Mouse (Mus musculus) MEL (cell line): ENCODE measurements around the gene Rnf34. TPM values are rescaled to one million over a fixed set of nuclear protein-coding genes. Genes with fewer than 3 reads are reported as not detected.

Experiments used
- DNase-seq: peaks from one replicate; pipeline ENCODE4 v3.0.0; 2011; ENCODE audit warnings: low read depth, low spot score
- H3K27ac ChIP-seq: 2 replicates; pipeline ENCODE4 v1.5.1; 2012; ENCODE audit warnings: low read depth, mild to moderate bottlenecking, control low read depth, low read length, moderate library complexity; ENCODE audit not compliant: control insufficient read depth
- H3K27me3 ChIP-seq, 2 experiments: fragments of 150-350 bp in 1 of 2; sonication (generic) in 1 of 2; 2 replicates each; pipeline ENCODE4 v1.6.1; 2012; ENCODE audit warnings: low read length in 2 of 2, mild to moderate bottlenecking in 2 of 2, improper control_type of control experiment in 1 of 2, moderate library complexity in 1 of 2; ENCODE audit not compliant: insufficient read depth in 2 of 2, control insufficient read depth in 1 of 2
- H3K36me3 ChIP-seq, 2 experiments: 2 replicates each; pipeline ENCODE4 v1.6.1; 2012 to 2014; ENCODE audit warnings: low read length in 2 of 2, improper control_type of control experiment in 1 of 2, inconsistent platforms in 1 of 2, mild to moderate bottlenecking in 1 of 2; ENCODE audit not compliant: insufficient read depth in 2 of 2, control insufficient read depth in 1 of 2
- H3K4me1 ChIP-seq, 2 experiments: fragments of 150-350 bp in 1 of 2; sonication (generic) in 1 of 2; 2 replicates each; pipeline ENCODE4 v1.6.1; 2012; ENCODE audit warnings: low read length in 2 of 2, improper control_type of control experiment in 1 of 2, mild to moderate bottlenecking in 1 of 2; ENCODE audit not compliant: insufficient read depth in 2 of 2, control insufficient read depth in 1 of 2
- H3K4me3 ChIP-seq, 2 experiments: fragments of 150-350 bp in 1 of 2; sonication (generic) in 1 of 2; 2 replicates each; pipeline ENCODE4 v1.5.1; 2012; ENCODE audit warnings: low read depth in 2 of 2, low read length in 2 of 2, mild to moderate bottlenecking in 2 of 2, moderate library complexity in 2 of 2, control low read depth in 1 of 2, improper control_type of control experiment in 1 of 2; ENCODE audit not compliant: control insufficient read depth in 1 of 2, insufficient read depth in 1 of 2
- H3K79me2 ChIP-seq: 2 replicates; pipeline ENCODE4 v1.6.1; 2012; ENCODE audit warnings: mild to moderate bottlenecking, low read length, moderate library complexity; ENCODE audit not compliant: control insufficient read depth, poor library complexity, insufficient read depth
- H3K9ac ChIP-seq: 2 replicates; pipeline ENCODE4 v1.6.1; 2012; ENCODE audit warnings: low read depth, mild to moderate bottlenecking, control low read depth, low read length, moderate library complexity; ENCODE audit not compliant: control insufficient read depth, poor library complexity, severe bottlenecking
- H3K9me3 ChIP-seq: fragments of 150-350 bp; sonication (generic); replicated peaks from 2 replicates; pipeline ENCODE4 v1.6.1; 2012; ENCODE audit warnings: mild to moderate bottlenecking, low read length, improper control_type of control experiment, moderate library complexity; ENCODE audit not compliant: insufficient read depth
- BHLHE40 ChIP-seq: IDR thresholded peaks from 2 replicates; pipeline ENCODE4 v1.6.1; 2012; ENCODE audit warnings: low read depth, mild to moderate bottlenecking, inconsistent platforms, low read length, improper control_type of control experiment, borderline replicate concordance
- CHD2 ChIP-seq: IDR thresholded peaks from 2 replicates; pipeline ENCODE4 v1.6.1; 2011; ENCODE audit warnings: low read length, improper control_type of control experiment
- CTCF ChIP-seq, 3 experiments: IDR thresholded peaks in 2 of 3; conservative IDR thresholded peaks in 1 of 3; 2 replicates each; pipeline ENCODE4 v1.5.1; 2011 to 2012; ENCODE audit warnings: low read length in 3 of 3, low read depth in 2 of 3, mild to moderate bottlenecking in 2 of 3, improper control_type of control experiment in 1 of 3, inconsistent platforms in 1 of 3, mixed read lengths in 1 of 3, moderate library complexity in 1 of 3; ENCODE audit not compliant: control insufficient read depth in 1 of 3, insufficient read depth in 1 of 3, poor library complexity in 1 of 3, severe bottlenecking in 1 of 3
- E2F4 ChIP-seq: IDR thresholded peaks from 2 replicates; pipeline ENCODE4 v1.6.1; 2011; ENCODE audit warnings: low read depth, low read length, improper control_type of control experiment, borderline replicate concordance
- EP300 ChIP-seq, 2 experiments: IDR thresholded peaks; 2 replicates each; pipeline ENCODE4 v1.6.1; 2011; ENCODE audit warnings: improper control_type of control experiment in 2 of 2, low read length in 2 of 2, low read depth in 1 of 2, mild to moderate bottlenecking in 1 of 2
- HCFC1 ChIP-seq: IDR thresholded peaks from 2 replicates; pipeline ENCODE4 v1.6.1; 2012; ENCODE audit warnings: low read depth, mild to moderate bottlenecking, inconsistent platforms, low read length, improper control_type of control experiment, moderate library complexity
- JUND ChIP-seq: IDR thresholded peaks from 2 replicates; pipeline ENCODE4 v1.6.1; 2011; ENCODE audit warnings: low read depth, mild to moderate bottlenecking, improper control_type of control experiment, low read length
- KAT2A ChIP-seq: conservative IDR thresholded peaks from 2 replicates; pipeline ENCODE4 v1.6.1; 2012; ENCODE audit warnings: low read depth, low read length, improper control_type of control experiment, inconsistent platforms
- MAX ChIP-seq: IDR thresholded peaks from 2 replicates; pipeline ENCODE4 v1.6.1; 2011; ENCODE audit warnings: low read length, improper control_type of control experiment
- MAZ ChIP-seq: IDR thresholded peaks from 2 replicates; pipeline ENCODE4 v1.6.1; 2012; ENCODE audit warnings: low read depth, mild to moderate bottlenecking, inconsistent platforms, low read length, improper control_type of control experiment
- MXI1 ChIP-seq: IDR thresholded peaks from 2 replicates; pipeline ENCODE4 v1.6.1; 2011; ENCODE audit warnings: mild to moderate bottlenecking, low read depth, low read length, improper control_type of control experiment
- MYC ChIP-seq: IDR thresholded peaks from 2 replicates; pipeline ENCODE4 v1.6.1; 2011; ENCODE audit warnings: low read depth, mild to moderate bottlenecking, low read length, improper control_type of control experiment, moderate library complexity
- POLR2A ChIP-seq, 2 experiments: IDR thresholded peaks; 2 replicates each; pipeline ENCODE4 v1.6.1; 2011 to 2012; ENCODE audit warnings: low read length in 2 of 2, mild to moderate bottlenecking in 2 of 2, control low read depth in 1 of 2, improper control_type of control experiment in 1 of 2, low read depth in 1 of 2, moderate library complexity in 1 of 2; ENCODE audit not compliant: control insufficient read depth in 1 of 2, insufficient read depth in 1 of 2, poor library complexity in 1 of 2
- POLR2AphosphoS5 ChIP-seq: IDR thresholded peaks from 2 replicates; pipeline ENCODE4 v1.6.1; 2012; ENCODE audit warnings: low read depth, borderline replicate concordance, mild to moderate bottlenecking, inconsistent platforms, low read length, moderate library complexity, mixed read lengths
- SIN3A ChIP-seq: IDR thresholded peaks from 2 replicates; pipeline ENCODE4 v1.6.1; 2012; ENCODE audit warnings: low read length, improper control_type of control experiment, inconsistent platforms
- TCF12 ChIP-seq: IDR thresholded peaks from 2 replicates; pipeline ENCODE4 v1.6.1; 2014; ENCODE audit warnings: low read depth, mild to moderate bottlenecking, inconsistent platforms, low read length, improper control_type of control experiment, moderate library complexity
- ZKSCAN1 ChIP-seq: IDR thresholded peaks from 2 replicates; pipeline ENCODE4 v1.6.1; 2012; ENCODE audit warnings: low read depth, mild to moderate bottlenecking, inconsistent platforms, low read length, improper control_type of control experiment, moderate library complexity
- ZMIZ1 ChIP-seq: IDR thresholded peaks from 2 replicates; pipeline ENCODE4 v1.6.1; 2012; ENCODE audit warnings: low read depth, mild to moderate bottlenecking, inconsistent platforms, low read length, improper control_type of control experiment, moderate library complexity
- ZNF384 ChIP-seq: IDR thresholded peaks from 2 replicates; pipeline ENCODE4 v1.6.1; 2012; ENCODE audit warnings: low read depth, mild to moderate bottlenecking, inconsistent platforms, low read length, improper control_type of control experiment
- polyA plus RNA-seq, 2 experiments: library from polyadenylated mRNA; stranded (reverse) in 1 of 2; unstranded in 1 of 2; fragments of >175 nt in 1 of 2; fragments of >200 nt in 1 of 2; gene quantifications; 2 replicates each; pipeline versions ENCODE4 v1.2.1 to v1.2.4; 2012; ENCODE audit warnings: low replicate concordance in 2 of 2, low read depth in 1 of 2; ENCODE audit not compliant: insufficient read length in 2 of 2, insufficient read depth in 1 of 2, missing spikeins in 1 of 2
- total RNA-seq: library from RNA; depleted of rRNA; stranded (reverse); fragments of 300-350 nt; gene quantifications from 2 replicates; pipeline ENCODE4 v1.2.3, GENCODE M21; 2012

Rnf34 gene
- total and polyA plus RNA-seq, 3 experiments, result 14.8 to 27.4 TPM; not detected in 1

GRCm38 (mm10) chr5:122820777-122821523 is 28.9 kb upstream of the Rnf34 start, which contains the start of gene Anapc5 (continued):
- TF ChIP-seq EP300 (IDR thresholded peaks at IDR 0.05; ENCODE audit: low read depth in 1 of 2, low read length in 2 of 2) (no peak), MAX (peak; percentile 82), MYC (peak; percentile 88), CTCF (IDR thresholded peaks at IDR 0.05 in 2 of 3, conservative IDR thresholded peaks at IDR 0.05 in 1 of 3; ENCODE audit: control insufficient read depth in 1 of 3, insufficient read depth in 1 of 3, low read depth in 2 of 3, low read length in 3 of 3, poor library complexity in 1 of 3, severe bottlenecking in 1 of 3) (no peak), MXI1 (peak; percentile 71), CHD2 (peak; percentile 81), TCF12 (peak; percentile 78), E2F4 (peak; percentile 87), BHLHE40 (0 out of 2 replicates have a peak, but pooled peaks have one; percentile 40), ZNF384 (no peak), ZMIZ1 (peak; percentile 90), JUND (no peak), KAT2A (peak; percentile 63), MAZ (peak; percentile 95), HCFC1 (peak; percentile 90)

- peaks cover 11 to 17% of the 10 kb centered on the region in 2 experiments for H3K36me3 ChIP-seq
- H3K27ac ChIP-seq, result peak overlapping the region; percentile 58
- peaks cover 8% of the 10 kb centered on the region for H3K79me2 ChIP-seq
- H3K4me1 ChIP-seq, result peaks cover 12 to 17% of the 10 kb centered on the region in 2 experiments
- no peaks in the 10 kb centered on the region for H3K27me3 ChIP-seq
- H3K9ac ChIP-seq, result peak overlapping the region; percentile 67
- DNase-seq, result no peak
- no peaks in the 10 kb centered on the region for H3K9me3 ChIP-seq
- TF ChIP-seq POLR2A (IDR thresholded peaks at IDR 0.05; ENCODE audit: control insufficient read depth in 1 of 2, insufficient read depth in 1 of 2, low read depth in 1 of 2, low read length in 2 of 2, poor library complexity in 1 of 2), result no peak; a peak in 1 of 4 replicates
- TF ChIP-seq ZMIZ1, result 0 out of 2 replicates have a peak, but pooled peaks have one; percentile 27
- peak; percentile 44; the same call in 1 of the 2 replicates for TF ChIP-seq SIN3A
- no peak for TF ChIP-seq HCFC1
- TF ChIP-seq MYC, result peak; percentile 38
- TF ChIP-seq POLR2AphosphoS5, result peak; percentile 11; the same call in 1 of the 2 replicates
- 0 out of 4 replicates have a peak, but pooled peaks of 1 of the 2 experiments have one; percentile 19 for TF ChIP-seq EP300 (IDR thresholded peaks at IDR 0.05; ENCODE audit: low read depth in 1 of 2, low read length in 2 of 2)
- no peak; the same call in 1 of the 2 replicates for TF ChIP-seq ZKSCAN1
- peak; percentile 97 for TF ChIP-seq ZNF384
- TF ChIP-seq BHLHE40, result peak; percentile 5; the same call in 1 of the 2 replicates
- peak overlapping the region; percentile 63 to 71 for H3K4me3 ChIP-seq
These were observed 28.3 kb upstream of the Rnf34 start for GRCm38 (mm10) chr5:122821524-122821885.
